10 mouse cellular contexts compared by ENCODE assay signal in genomic region chr5:144015312-144015650, GRCm38 (mm10). TPM values are rescaled to one million over a fixed set of nuclear protein-coding genes. Genes with fewer than 3 reads are reported as not detected.
DNase-seq lines count a peak whose midpoint lies in the region; ATAC-seq and TF ChIP-seq lines count a peak whose summit lies in the region.
"Had no signal": no experiment of that assay in that cellular context is flagged by ENCODE, and none has a peak within 500 bp of the region (broad histone marks: within the 10 kb centered on the region; RNA-seq: fewer than 3 reads in every experiment).

No protein-coding gene starts in this region.

- H3K4me1 ChIP-seq in heart, embryonic 13.5 days, result peaks cover 6% of the 10 kb centered on the region
- peaks cover 4% of the 10 kb centered on the region for H3K4me1 ChIP-seq in hindbrain, embryonic 16.5 days (ENCODE audit: control insufficient read depth, insufficient read depth, low read depth, low read length)
- H3K4me1 ChIP-seq in midbrain, embryonic 14.5 days (ENCODE audit: control insufficient read depth, insufficient read depth, low read length), result peaks cover 4% of the 10 kb centered on the region; the same call in 1 of the 2 replicates
- H3K4me1 ChIP-seq in thymus, adult 2 months (replicated peaks; ENCODE audit: control insufficient read depth, insufficient read depth, low read length), result no peaks in the 10 kb centered on the region

- H3K27me3 ChIP-seq in heart, embryonic 13.5 days (replicated peaks), result no peaks in the 10 kb centered on the region
- H3K27me3 ChIP-seq in hindbrain, embryonic 16.5 days (replicated peaks; ENCODE audit: control insufficient read depth, insufficient read depth, low read length), result no peaks in the 10 kb centered on the region
- H3K27me3 ChIP-seq in midbrain, embryonic 14.5 days (ENCODE audit: control insufficient read depth, insufficient read depth, low read length), result no peaks in the 10 kb centered on the region
- H3K27me3 ChIP-seq in thymus, adult 2 months (ENCODE audit: control insufficient read depth, insufficient read depth, low read length), result no peaks in the 10 kb centered on the region

- no peak overlapping the region for H3K9ac ChIP-seq in heart, embryonic 13.5 days
- no peak overlapping the region for H3K9ac ChIP-seq in hindbrain, embryonic 16.5 days (ENCODE audit: low read depth, low read length)
- H3K9ac ChIP-seq in midbrain, embryonic 14.5 days (replicated peaks; ENCODE audit: low read length), result no peak overlapping the region

- DNase-seq in heart, postnatal 4 days, result no peak
- peak; percentile 12 for DNase-seq in c-Kit-negative CD71-positive TER-119-positive erythroid progenitor cells, embryonic 14.5 days (ENCODE audit: low read depth, low spot score)
- DNase-seq in midbrain, embryonic 14.5 days, result no peak
- DNase-seq in thymus, adult 2 months, result no peak
- DNase-seq in adrenal gland, adult (ENCODE audit: inconsistent age in 2 of 2, low spot score in 1 of 2), result no peak
- DNase-seq in frontal cortex, postnatal 10 days (ENCODE audit: low spot score in 2 of 2), result no peak

- WGBS in heart, embryonic 13.5 days, result 74% methylated on average over 3 of the region's 3 CpGs
- WGBS in hindbrain, embryonic 16.5 days, result 82% methylated on average over 3 of the region's 3 CpGs
- WGBS in midbrain, embryonic 14.5 days, result 79% methylated on average over 3 of the region's 3 CpGs
- WGBS in thymus, adult 2 months, result 80% methylated on average over 3 of the region's 3 CpGs

- no peak for TF ChIP-seq POLR2A in thymus, adult 2 months (IDR thresholded peaks at IDR 0.05; ENCODE audit: control insufficient read depth, extremely low read depth, insufficient read depth, low read length, poor library complexity)

- peak overlapping the region; percentile 70 for H3K4me2 ChIP-seq in heart, embryonic 13.5 days
- H3K4me2 ChIP-seq in hindbrain, embryonic 16.5 days (ENCODE audit: low read length), result peak overlapping the region; percentile 56
- peak overlapping the region; percentile 62 for H3K4me2 ChIP-seq in midbrain, embryonic 14.5 days (ENCODE audit: low read length)

- H3K4me3 ChIP-seq in heart, embryonic 13.5 days, result peak overlapping the region; percentile 94
- peak overlapping the region; percentile 96 for H3K4me3 ChIP-seq in hindbrain, embryonic 16.5 days (ENCODE audit: low read length)
- H3K4me3 ChIP-seq in midbrain, embryonic 14.5 days (replicated peaks; ENCODE audit: low read depth, low read length), result peak overlapping the region; percentile 90
- no peak overlapping the region for H3K4me3 ChIP-seq in thymus, adult 2 months (ENCODE audit: control insufficient read depth, insufficient read depth, low read length)

- H3K36me3 ChIP-seq in heart, embryonic 13.5 days, result peaks cover 24% of the 10 kb centered on the region
- H3K36me3 ChIP-seq in hindbrain, embryonic 16.5 days (ENCODE audit: control insufficient read depth, insufficient read depth, low read length), result peaks cover 18% of the 10 kb centered on the region
- H3K36me3 ChIP-seq in midbrain, embryonic 14.5 days (ENCODE audit: control insufficient read depth, insufficient read depth, low read length), result peaks cover 24% of the 10 kb centered on the region
- H3K36me3 ChIP-seq in thymus, adult 2 months (ENCODE audit: control insufficient read depth, insufficient read depth, low read length), result peaks cover 22% of the 10 kb centered on the region

- H3K27ac ChIP-seq in heart, embryonic 13.5 days (replicated peaks), result no peak overlapping the region
- no peak overlapping the region for H3K27ac ChIP-seq in hindbrain, embryonic 16.5 days (ENCODE audit: low read depth, low read length)
- H3K27ac ChIP-seq in midbrain, embryonic 14.5 days (replicated peaks; ENCODE audit: low read depth, low read length), result no peak overlapping the region
- H3K27ac ChIP-seq in thymus, adult 2 months (ENCODE audit: control insufficient read depth, insufficient read depth, low read length), result no peak overlapping the region

- no peak for ATAC-seq in heart, embryonic 13.5 days (ENCODE audit: extremely low read depth, insufficient number of reproducible peaks, low FRiP score, low TSS enrichment)
- ATAC-seq in hindbrain, embryonic 16.5 days, result no peak
- no peak for ATAC-seq in midbrain, embryonic 14.5 days (ENCODE audit: low FRiP score, low TSS enrichment)

- no peak for TF ChIP-seq CTCF in thymus, adult 2 months (IDR thresholded peaks at IDR 0.05; ENCODE audit: borderline replicate concordance, control insufficient read depth, extremely low read depth, insufficient read depth, low read length, poor library complexity)

- no peaks in the 10 kb centered on the region for H3K9me3 ChIP-seq in heart, embryonic 13.5 days
- no peaks in the 10 kb centered on the region for H3K9me3 ChIP-seq in hindbrain, embryonic 16.5 days (ENCODE audit: control insufficient read depth, low read length)
- no peaks in the 10 kb centered on the region for H3K9me3 ChIP-seq in midbrain, embryonic 14.5 days (ENCODE audit: control insufficient read depth, low read length)

RNA-seq across cellular contexts. Expression of gene Ccz1, which starts 0.6 kb away (rescaled TPM):
- 48.1 and 50.9 TPM in 2 replicates for polyA plus RNA-seq in heart, embryonic 13.5 days (2015; fragmentation: Nextera tagmentation; extraction: Ambion mirVana)
- 10 to 100 TPM; 43.1 to 43.8 TPM for total RNA-seq in heart, postnatal 4 days (2021)
- polyA plus RNA-seq in hindbrain, embryonic 16.5 days (2015; fragmentation: Nextera tagmentation; extraction: Ambion mirVana), result 73.6 and 78.4 TPM in 2 replicates
- 82.9 and 97.9 TPM in 2 replicates for polyA plus RNA-seq in midbrain, embryonic 14.5 days (2014; fragmentation: Nextera tagmentation; extraction: Ambion mirVana)
- polyA plus RNA-seq in thymus, adult 2 months (2012; rRNA removed), result 13.3 and 15.4 TPM in 2 replicates

RNA-seq across cellular contexts. Expression of gene Ocm, which starts 11.2 kb away (rescaled TPM):
- polyA plus RNA-seq in heart, embryonic 13.5 days (2015; fragmentation: Nextera tagmentation; extraction: Ambion mirVana), result not detected in 2 replicates
- total RNA-seq in heart, postnatal 4 days (2021), result not detected
- 0.59 TPM in 1 of 2 replicates, not detected in the other for polyA plus RNA-seq in hindbrain, embryonic 16.5 days (2015; fragmentation: Nextera tagmentation; extraction: Ambion mirVana)
- not detected in 2 replicates for polyA plus RNA-seq in midbrain, embryonic 14.5 days (2014; fragmentation: Nextera tagmentation; extraction: Ambion mirVana)
- not detected in 2 replicates for polyA plus RNA-seq in thymus, adult 2 months (2012; rRNA removed)
- total RNA-seq: common myeloid progenitor, adult 5-6 weeks had no signal
- polyA plus RNA-seq: spleen, adult 2 months had no signal
